Mouse (Mus musculus) retina, embryonic 14.5 days (tissue): ENCODE measurements around the gene Lor.

Experiments used
- DNase-seq: peaks from one replicate; pipeline ENCODE4 v3.0.0-alpha.2; 2015; ENCODE audit warnings: low spot score

Gene Lor

GRCm38 (mm10) chr3:92083042-92083441 is at the start of gene Lor:
TSS of gene Lor (minus strand) at chr3:92083142.
- DNase-seq, result no peak

- no peak for DNase-seq
Observed at GRCm38 (mm10) chr3:92123847-92124246, 40.9 kb upstream of the Lor start, which contains the start of gene Prr9. TSS of gene Prr9 (minus strand) at chr3:92123947.

DNA sequence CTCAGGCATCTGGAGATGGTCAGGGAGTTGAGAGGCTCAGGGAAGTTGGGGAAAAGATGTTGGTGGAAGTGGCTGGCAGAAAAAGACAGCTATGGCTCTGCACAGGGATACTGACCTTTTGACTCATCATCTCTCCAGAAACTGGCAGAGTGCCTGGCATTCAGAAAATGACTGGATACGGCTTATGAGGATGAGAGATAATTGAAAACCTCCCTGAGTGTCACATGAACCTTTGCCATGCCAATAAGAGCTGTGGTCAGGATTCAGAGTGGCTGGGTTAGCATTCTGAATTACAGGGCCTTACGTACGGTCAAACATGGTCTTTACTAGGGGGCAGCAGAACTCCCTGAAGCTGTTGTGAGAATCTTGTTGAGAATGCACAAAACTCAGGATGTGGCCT is 38.0 kb upstream of the Lor start:
- DNase-seq, result no peak

DNA sequence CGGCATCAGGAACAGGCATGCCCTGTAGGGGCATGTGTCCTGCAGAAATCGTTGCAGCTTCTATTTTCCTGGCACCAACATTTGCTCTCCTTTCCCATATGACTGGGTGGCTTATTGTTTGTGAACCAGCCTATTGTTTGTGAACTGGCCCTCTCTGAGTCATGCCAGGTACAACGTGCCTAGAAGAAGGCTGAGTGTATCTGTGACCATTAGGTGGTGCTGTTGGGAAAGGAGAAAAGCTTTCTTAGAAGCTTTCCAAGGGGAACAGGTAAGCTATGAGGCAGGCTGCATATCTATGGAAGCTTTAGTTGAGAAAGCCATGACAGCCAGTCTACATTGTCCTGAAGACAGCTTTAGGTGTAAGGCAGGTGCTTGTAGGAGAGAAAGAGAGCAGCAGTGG is 35.0 kb upstream of the Lor start:
- peak; percentile 42 for DNase-seq

GRCm38 (mm10) chr3:92111526-92111925 is 28.6 kb upstream of the Lor start:
- no peak for DNase-seq

DNA sequence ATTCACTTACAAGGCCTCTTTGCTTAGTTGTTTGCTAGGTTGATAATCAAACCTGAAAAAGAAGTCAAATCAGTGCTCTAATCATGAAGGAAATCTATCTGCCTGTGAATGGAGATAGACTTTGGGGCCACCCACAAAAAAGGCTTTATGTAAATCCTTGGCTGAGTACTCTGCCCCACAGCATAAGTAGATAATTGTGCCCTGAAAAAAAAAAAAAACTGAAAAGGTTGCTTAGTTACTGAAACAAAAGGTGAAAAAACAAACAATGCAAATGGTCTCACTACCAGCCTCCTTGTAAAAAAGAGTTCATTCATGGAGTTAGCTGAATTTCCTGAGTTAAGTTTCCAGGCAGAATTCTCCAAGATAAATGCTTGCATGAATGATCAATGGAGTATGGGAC is 27.8 kb upstream of the Lor start:
- peak; percentile 22 for DNase-seq

DNA sequence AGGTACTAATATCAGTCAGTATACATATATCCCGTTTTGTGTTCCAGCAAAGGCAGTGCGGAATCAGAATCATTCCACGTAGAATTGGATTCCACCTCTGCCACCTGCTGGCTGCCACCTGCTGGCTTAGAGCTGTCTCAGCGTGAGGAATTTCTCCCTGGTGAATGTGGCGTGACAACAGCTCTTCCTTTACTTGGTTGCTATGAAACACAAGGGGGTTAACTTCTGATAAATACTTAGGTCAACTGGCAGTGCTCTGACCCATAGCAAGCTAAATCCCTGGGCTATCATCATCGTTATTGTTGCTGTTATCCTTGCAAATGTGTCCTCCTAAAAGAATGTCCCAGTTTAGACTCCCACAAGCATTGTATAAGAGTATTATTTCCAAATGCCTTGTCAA is 23.6 kb upstream of the Lor start:
- peak; percentile 60 for DNase-seq

DNA sequence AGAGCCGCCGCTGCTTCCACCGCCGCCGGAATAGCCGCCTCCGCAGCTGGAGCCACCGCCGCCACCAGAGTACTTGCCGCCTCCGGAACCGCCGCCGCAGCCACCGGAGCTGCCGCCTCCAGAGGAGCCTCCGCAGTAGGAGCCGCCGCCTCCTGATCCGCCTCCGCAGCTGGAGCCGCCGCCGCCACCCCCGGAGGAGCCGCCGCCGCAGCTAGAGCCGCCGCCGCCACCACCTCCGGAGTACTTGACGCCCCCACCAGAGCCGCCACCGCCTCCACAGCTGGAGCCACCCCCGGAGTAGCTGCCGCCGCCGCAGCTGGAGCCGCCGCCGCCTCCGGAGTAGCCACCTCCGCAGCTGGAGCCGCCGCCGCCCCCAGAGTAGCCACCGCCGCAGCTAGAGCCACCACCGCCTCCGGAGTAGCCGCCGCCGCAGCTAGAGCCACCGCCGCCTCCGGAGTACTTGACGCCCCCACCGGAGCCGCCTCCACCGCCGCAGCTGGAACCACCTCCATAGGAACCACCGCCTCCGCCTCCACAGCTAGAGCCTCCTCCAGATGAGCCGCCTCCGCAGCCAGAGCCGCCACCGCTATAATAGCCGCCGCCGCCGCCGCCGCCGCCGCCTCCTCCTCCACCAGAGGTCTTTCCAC is 1.5 kb downstream of the Lor start:
- DNase-seq, result peak; percentile 64

- DNase-seq, result peak; percentile 76
Observed at GRCm38 (mm10) chr3:92080462-92081284, 2.3 kb downstream of the Lor start.

DNA sequence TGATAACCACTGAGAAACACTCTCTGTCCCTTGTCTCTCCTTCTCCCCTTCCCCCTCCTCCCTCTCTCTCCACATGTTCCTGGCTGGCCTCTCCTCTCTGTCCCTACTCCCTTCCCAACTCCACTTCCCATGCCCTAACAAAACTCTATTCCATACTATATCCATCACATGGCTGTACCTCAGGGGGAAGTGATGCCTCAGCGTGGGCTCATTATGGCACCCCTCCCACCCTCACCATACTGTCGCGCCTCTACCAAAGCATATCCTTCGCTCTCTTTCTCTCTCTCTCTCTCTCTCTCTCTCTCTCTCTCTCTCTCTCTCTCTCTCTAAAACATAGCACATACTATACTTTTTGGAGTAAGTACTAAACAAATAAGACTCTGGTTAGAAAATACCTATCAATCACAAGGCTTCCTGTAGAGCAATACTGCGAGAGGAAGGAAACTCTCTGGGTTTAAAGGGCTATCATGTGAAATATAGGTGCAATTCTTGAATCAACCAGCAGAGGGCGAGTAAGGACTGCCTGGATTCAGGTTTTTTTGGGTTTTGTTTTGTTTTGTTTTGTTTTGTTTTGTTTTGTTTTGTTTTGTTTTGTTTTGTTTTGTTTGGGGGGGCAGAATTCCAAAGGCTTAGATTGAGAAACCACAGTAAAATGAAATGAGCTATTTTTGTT is 32.4 kb downstream of the Lor start:
- peak; percentile 74 for DNase-seq

- no peak for DNase-seq
Observed at GRCm38 (mm10) chr3:92033892-92034291, 49.0 kb downstream of the Lor start.

- no peak for DNase-seq
Observed at GRCm38 (mm10) chr3:92033203-92033602, 49.7 kb downstream of the Lor start.
